Mouse (Mus musculus) liver, embryonic 15.5 days (tissue): ENCODE data around the gene Mvb12b. TPM values are rescaled to one million over a fixed set of nuclear protein-coding genes. Genes with fewer than 3 reads are reported as not detected.

Experiments
- ATAC-seq: fragments of 200-750 bp; cut with Nextera tagmentation; 2 replicates; pipeline ENCODE4 v1.8.0; 2017; ENCODE audit warnings: moderate number of reproducible peaks, mild to moderate bottlenecking, moderate library complexity; ENCODE audit not compliant: insufficient read depth
- H3K27ac ChIP-seq: fragments of 300-500 bp; sonication (generic); replicated peaks from 2 replicates; pipeline ENCODE4 v1.5.1; 2015; ENCODE audit warnings: mild to moderate bottlenecking, inconsistent platforms
- H3K27me3 ChIP-seq: fragments of 300-500 bp; sonication (generic); 2 replicates; pipeline ENCODE4 v1.6.1; 2015; ENCODE audit warnings: mild to moderate bottlenecking, inconsistent platforms
- H3K36me3 ChIP-seq: fragments of 300-500 bp; sonication (generic); replicated peaks from 2 replicates; pipeline ENCODE4 v1.6.1; 2015; ENCODE audit warnings: moderate library complexity, mild to moderate bottlenecking, inconsistent platforms
- H3K4me1 ChIP-seq: fragments of 300-500 bp; sonication (generic); replicated peaks from 2 replicates; pipeline ENCODE4 v1.6.1; 2015; ENCODE audit warnings: inconsistent platforms
- H3K4me2 ChIP-seq: fragments of 300-500 bp; sonication (generic); 2 replicates; pipeline ENCODE4 v1.6.1; 2015; ENCODE audit warnings: moderate library complexity, mild to moderate bottlenecking, inconsistent platforms
- H3K4me3 ChIP-seq: fragments of 300-500 bp; sonication (generic); replicated peaks from 2 replicates; pipeline ENCODE4 v1.5.1; 2015; ENCODE audit warnings: mild to moderate bottlenecking, inconsistent platforms
- H3K9ac ChIP-seq: fragments of 300-500 bp; sonication (generic); 2 replicates; pipeline ENCODE4 v1.6.1; 2015; ENCODE audit warnings: moderate library complexity, mild to moderate bottlenecking, inconsistent platforms
- H3K9me3 ChIP-seq: fragments of 300-500 bp; sonication (generic); replicated peaks from 2 replicates; pipeline ENCODE4 v1.6.1; 2016; ENCODE audit warnings: inconsistent platforms
- WGBS: fragments of 180-500 bp; shearing (Covaris S2); methylation state at CpG from one replicate; pipeline ENCODE4 v1.1.7; 2015; ENCODE audit warnings: mixed read lengths; ENCODE audit not compliant: insufficient replicate concordance; 5-methylcytosine and 5-hydroxymethylcytosine counted together
- polyA plus RNA-seq: library from polyadenylated mRNA; unstranded; fragments of >200 nt; fragmentation: Nextera tagmentation; extraction: Ambion mirVana; gene quantifications from 2 replicates; pipeline ENCODE4 v1.2.1, GENCODE M21; 2015

Gene Mvb12b
- polyA plus RNA-seq, 1 experiment from 2014 or later: 11.3 TPM

DNA sequence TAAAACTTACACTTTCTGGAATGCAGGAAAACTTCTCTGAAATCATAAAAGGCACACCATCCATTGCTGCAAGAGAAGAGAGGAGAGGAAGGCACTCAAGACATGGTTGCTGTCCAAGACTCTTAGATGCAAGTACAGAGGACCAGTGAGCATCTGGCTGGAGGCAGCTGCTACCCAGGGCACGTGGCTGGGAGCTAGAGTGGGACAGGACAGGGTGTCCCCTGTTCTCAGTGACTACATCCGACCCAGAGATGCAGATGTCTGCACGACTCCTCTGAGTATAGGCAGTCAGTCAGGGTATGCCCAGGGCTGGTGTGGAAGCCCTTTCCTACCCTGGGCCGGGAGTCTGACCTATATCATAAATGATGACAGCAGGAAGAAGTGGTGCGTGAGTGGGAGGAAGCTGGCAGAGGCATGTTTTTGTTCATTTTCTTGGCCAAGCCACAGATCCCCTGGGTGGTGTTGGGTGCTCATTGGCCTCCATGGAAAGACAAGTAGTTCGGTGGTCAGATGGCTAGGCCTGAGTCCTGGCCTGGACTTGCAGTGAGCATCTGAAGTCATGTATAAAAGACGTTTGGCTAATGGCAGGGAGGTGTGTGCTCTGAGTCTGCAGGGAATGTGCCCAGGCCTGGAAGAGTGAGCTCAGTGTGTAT is 132.6 kb downstream of the Mvb12b start:
- Histone ChIP-seq H3K9ac (no peak overlapping the region), H3K4me1 (peaks cover 17% of the 10 kb centered on the region), H3K4me3 (no peak overlapping the region), H3K9me3 (no peaks in the 10 kb centered on the region), H3K27ac (no peak overlapping the region), H3K4me2 (no peak overlapping the region), H3K27me3 (no peaks in the 10 kb centered on the region), H3K36me3 (no peaks in the 10 kb centered on the region)
- WGBS: 36% methylated on average over 7 of the region's 7 CpGs
- no peak for ATAC-seq

DNA sequence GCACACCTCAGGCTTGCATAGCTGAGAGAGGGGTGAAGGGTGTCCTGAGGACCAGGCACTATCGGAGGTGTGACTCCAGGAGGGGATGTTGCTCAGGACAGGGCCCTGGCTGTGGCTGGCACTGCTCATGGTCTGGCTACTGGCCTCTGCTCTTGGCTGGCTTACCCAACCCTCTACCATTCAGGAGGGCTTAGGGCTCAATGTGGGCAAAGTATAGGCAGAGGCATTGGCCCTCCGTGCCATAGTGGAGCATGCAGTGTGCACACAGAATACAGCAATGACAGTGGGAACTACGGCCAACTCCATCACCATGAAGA is 133.5 kb downstream of the Mvb12b start:
- Histone ChIP-seq H3K4me1 (peaks cover 17% of the 10 kb centered on the region), H3K27ac (no peak overlapping the region), H3K36me3 (0 out of 2 replicates have a peak, but pooled peaks cover 3% of the 10 kb centered on the region), H3K9me3 (no peaks in the 10 kb centered on the region), H3K4me3 (no peak overlapping the region), H3K9ac (no peak overlapping the region), H3K4me2 (no peak overlapping the region), H3K27me3 (no peaks in the 10 kb centered on the region)
- 76% methylated on average over 3 of the region's 3 CpGs for WGBS
- no peak for ATAC-seq

- H3K27me3 ChIP-seq: no peaks in the 10 kb centered on the region
- ATAC-seq: no peak
- H3K4me3 ChIP-seq: no peak overlapping the region
- peaks cover 17% of the 10 kb centered on the region for H3K4me1 ChIP-seq
- 57% methylated on average over 15 of the region's 15 CpGs for WGBS
- no peak overlapping the region; the same call in 1 of the 2 replicates for H3K27ac ChIP-seq
- 0 out of 2 replicates have a peak, but pooled peaks cover 3% of the 10 kb centered on the region for H3K36me3 ChIP-seq
- H3K9me3 ChIP-seq: no peaks in the 10 kb centered on the region
- no peak overlapping the region for H3K4me2 ChIP-seq
- no peak overlapping the region for H3K9ac ChIP-seq
These were observed 134.0 kb downstream of the Mvb12b start for GRCm38 (mm10) chr2:33753630-33754316.

DNA sequence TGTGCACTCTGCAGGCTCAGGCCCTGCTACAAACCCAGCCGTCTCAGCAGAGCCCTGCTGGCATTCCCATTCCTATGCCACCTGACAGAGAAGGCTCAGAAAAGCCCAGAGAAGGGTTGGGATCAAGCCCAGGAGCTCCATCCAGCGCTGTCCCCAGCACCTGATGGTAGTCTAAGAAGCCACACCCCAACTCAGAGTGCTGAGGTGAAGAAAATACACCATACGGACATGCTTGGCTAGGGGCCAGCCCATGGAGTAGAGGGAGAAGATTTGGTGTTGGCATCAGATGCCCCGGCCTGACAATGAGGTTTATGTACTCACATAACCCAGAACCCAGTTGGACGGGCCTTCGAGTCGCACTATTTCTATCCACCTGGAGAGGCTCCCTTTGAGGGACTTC is 137.1 kb downstream of the Mvb12b start:
- no peak overlapping the region for H3K9ac ChIP-seq
- peaks cover 12% of the 10 kb centered on the region for H3K4me1 ChIP-seq
- no peak overlapping the region for H3K4me2 ChIP-seq
- H3K27me3 ChIP-seq: no peaks in the 10 kb centered on the region
- H3K27ac ChIP-seq: no peak overlapping the region
- no peak overlapping the region for H3K4me3 ChIP-seq
- H3K36me3 ChIP-seq: 0 out of 2 replicates have a peak, but pooled peaks cover 3% of the 10 kb centered on the region
- no peaks in the 10 kb centered on the region for H3K9me3 ChIP-seq
- 80% methylated on average over 7 of the region's 7 CpGs for WGBS
- ATAC-seq: no peak

DNA sequence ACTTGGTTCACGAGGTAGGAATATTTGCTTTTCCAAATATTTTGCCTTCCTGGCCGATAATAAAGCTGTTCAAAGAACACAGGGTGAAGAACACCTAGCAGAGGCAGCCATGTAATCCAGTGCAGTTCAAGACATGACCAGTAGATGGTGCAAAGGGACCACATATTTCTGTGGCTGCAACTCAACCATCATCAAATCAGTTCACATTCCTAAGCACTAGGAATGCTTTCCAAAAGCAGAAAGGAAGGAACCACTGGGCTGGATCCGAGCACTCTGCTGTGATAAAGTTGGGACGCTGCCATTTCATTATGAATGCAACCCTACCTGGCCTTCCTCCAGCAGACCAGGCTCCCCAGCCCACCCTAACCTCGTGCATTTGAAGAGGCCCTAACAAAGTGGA is 141.3 kb downstream of the Mvb12b start:
- Histone ChIP-seq H3K9ac (no peak overlapping the region), H3K36me3 (0 out of 2 replicates have a peak, but pooled peaks cover 3% of the 10 kb centered on the region)
- no peak for ATAC-seq

GRCm38 (mm10) chr2:33745724-33746123 is 142.0 kb downstream of the Mvb12b start:
- no peak overlapping the region for H3K4me2 ChIP-seq
- WGBS: 80% methylated on average over 5 of the region's 5 CpGs
- ATAC-seq: no peak

More for the DNA sequence above, 141.3 kb downstream of the Mvb12b start:
- no peaks in the 10 kb centered on the region for H3K27me3 ChIP-seq
- H3K4me3 ChIP-seq: no peak overlapping the region
- WGBS: 18% methylated on average over 5 of the region's 5 CpGs
- H3K9me3 ChIP-seq: no peaks in the 10 kb centered on the region
- no peaks in the 10 kb centered on the region for H3K4me1 ChIP-seq
- no peak overlapping the region for H3K4me2 ChIP-seq
- H3K27ac ChIP-seq: no peak overlapping the region

GRCm38 (mm10) chr2:33737128-33737527 is 150.6 kb downstream of the Mvb12b start:
- Histone ChIP-seq H3K9me3 (no peaks in the 10 kb centered on the region), H3K4me1 (no peaks in the 10 kb centered on the region), H3K9ac (no peak overlapping the region), H3K4me2 (no peak overlapping the region), H3K27me3 (no peaks in the 10 kb centered on the region), H3K36me3 (no peaks in the 10 kb centered on the region), H3K27ac (no peak overlapping the region), H3K4me3 (no peak overlapping the region)
- ATAC-seq: no peak
- WGBS: 55% methylated on average over 3 of the region's 3 CpGs

More at GRCm38 (mm10) chr2:33745724-33746123, 142.0 kb downstream of the Mvb12b start:
- Histone ChIP-seq H3K36me3 (0 out of 2 replicates have a peak, but pooled peaks cover 3% of the 10 kb centered on the region), H3K4me1 (no peaks in the 10 kb centered on the region), H3K4me3 (no peak overlapping the region), H3K9me3 (no peaks in the 10 kb centered on the region), H3K27me3 (no peaks in the 10 kb centered on the region), H3K27ac (no peak overlapping the region), H3K9ac (no peak overlapping the region)

DNA sequence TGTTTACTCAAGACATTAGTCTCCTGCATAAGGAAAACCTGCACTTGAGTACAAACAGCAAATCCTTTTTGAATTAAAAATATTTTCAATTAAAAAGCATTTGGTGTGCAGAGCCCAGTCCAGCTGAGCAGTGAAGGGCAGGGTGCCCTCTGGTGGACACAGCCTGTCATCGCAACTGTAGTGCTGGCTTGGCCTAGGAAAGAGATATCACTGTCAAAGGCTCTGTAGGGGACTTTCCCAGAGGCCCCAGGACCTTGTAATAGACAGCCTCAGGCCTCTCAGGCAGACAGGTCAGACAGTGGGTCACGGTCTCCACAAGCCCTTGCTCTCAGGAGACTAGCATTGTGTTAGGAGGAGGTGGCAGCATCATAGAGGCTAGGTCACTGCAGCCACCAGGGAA is 151.0 kb downstream of the Mvb12b start:
- no peak overlapping the region for H3K27ac ChIP-seq
- no peaks in the 10 kb centered on the region for H3K4me1 ChIP-seq
- H3K9me3 ChIP-seq: no peaks in the 10 kb centered on the region
- H3K36me3 ChIP-seq: no peaks in the 10 kb centered on the region
- WGBS: 7% methylated on average over 2 of the region's 2 CpGs
- ATAC-seq: no peak
- no peaks in the 10 kb centered on the region for H3K27me3 ChIP-seq
- H3K9ac ChIP-seq: no peak overlapping the region
- H3K4me3 ChIP-seq: no peak overlapping the region
- no peak overlapping the region for H3K4me2 ChIP-seq

GRCm38 (mm10) chr2:33734781-33735485 is 152.8 kb downstream of the Mvb12b start:
- 32% methylated on average over 10 of the region's 10 CpGs for WGBS
- Histone ChIP-seq H3K36me3 (no peaks in the 10 kb centered on the region), H3K27ac (no peak overlapping the region), H3K4me3 (no peak overlapping the region), H3K9me3 (no peaks in the 10 kb centered on the region), H3K4me1 (no peaks in the 10 kb centered on the region), H3K4me2 (no peak overlapping the region), H3K27me3 (no peaks in the 10 kb centered on the region), H3K9ac (no peak overlapping the region)
- no peak for ATAC-seq

GRCm38 (mm10) chr2:33729701-33730100 is 158.0 kb downstream of the Mvb12b start:
- H3K9me3 ChIP-seq: no peaks in the 10 kb centered on the region
- 0 out of 2 replicates have a peak, but pooled peaks cover 4% of the 10 kb centered on the region for H3K4me1 ChIP-seq
- no peak for ATAC-seq
- no peak overlapping the region for H3K9ac ChIP-seq
- H3K27me3 ChIP-seq: no peaks in the 10 kb centered on the region
- 51% methylated on average over 5 of the region's 5 CpGs for WGBS
- no peak overlapping the region for H3K4me2 ChIP-seq
- no peak overlapping the region for H3K4me3 ChIP-seq
- no peaks in the 10 kb centered on the region for H3K36me3 ChIP-seq
- no peak overlapping the region for H3K27ac ChIP-seq

DNA sequence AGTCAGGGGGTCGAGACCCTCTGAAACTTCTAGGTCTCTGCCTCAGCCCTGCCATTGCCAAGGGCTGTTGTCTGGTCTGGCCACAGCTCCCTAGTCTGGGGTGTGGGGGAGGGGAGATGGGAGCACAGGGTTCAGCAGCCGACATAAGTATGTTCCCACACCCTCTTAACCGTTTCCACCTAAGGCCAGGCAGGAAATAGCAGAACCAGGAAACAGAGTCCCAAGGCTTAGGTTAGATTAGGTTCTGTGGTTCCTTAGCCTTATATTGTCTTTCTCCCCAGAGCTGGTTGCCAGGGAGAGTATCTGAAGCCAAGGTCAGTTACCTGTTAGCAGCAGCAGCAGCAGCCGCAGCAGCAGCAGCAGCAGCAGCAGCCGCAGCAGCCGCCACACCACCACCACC is 160.5 kb downstream of the Mvb12b start:
- Histone ChIP-seq H3K27me3 (no peaks in the 10 kb centered on the region), H3K4me3 (no peak overlapping the region), H3K27ac (no peak overlapping the region), H3K9ac (no peak overlapping the region), H3K36me3 (no peaks in the 10 kb centered on the region), H3K4me2 (no peak overlapping the region), H3K4me1 (0 out of 2 replicates have a peak, but pooled peaks cover 4% of the 10 kb centered on the region), H3K9me3 (no peaks in the 10 kb centered on the region)
- ATAC-seq: no peak
- WGBS: 25% methylated on average over 6 of the region's 6 CpGs
